Mouse (Mus musculus) thymus, adult 2 months (tissue): ENCODE data around the gene Zfp512b.

ENCODE experiments used
- CTCF ChIP-seq: fragments of 200-500 bp; IDR thresholded peaks from 2 replicates; pipeline ENCODE4 v1.5.1; 2012; ENCODE audit warnings: mild to moderate bottlenecking, control low read depth, low read length, moderate library complexity, borderline replicate concordance; ENCODE audit not compliant: control insufficient read depth, poor library complexity, insufficient read depth; ENCODE audit errors: extremely low read depth
- POLR2A ChIP-seq: fragments of 200-500 bp; IDR thresholded peaks from 2 replicates; pipeline ENCODE4 v1.6.1; 2012; ENCODE audit warnings: mild to moderate bottlenecking, low read length, control low read depth, moderate library complexity; ENCODE audit not compliant: control insufficient read depth, poor library complexity, insufficient read depth; ENCODE audit errors: extremely low read depth

- TF ChIP-seq CTCF (no peak), POLR2A (no peak)
Observed at GRCm38 (mm10) chr2:181546142-181546541, 46.5 kb downstream of the Zfp512b start.
